Mouse (Mus musculus) mammary gland, adult 2 months (tissue): Measurements from ENCODE around the gene Bend4. TPM values are rescaled to one million over a fixed set of nuclear protein-coding genes. Genes with fewer than 3 reads are reported as not detected.

ENCODE experiments used
- polyA plus RNA-seq: library from polyadenylated mRNA; depleted of rRNA; stranded (reverse); fragments of >200 nt; gene quantifications from 2 replicates; pipeline ENCODE4 v1.2.3, GENCODE M21; 2012; ENCODE audit warnings: low replicate concordance; rRNA removed

The Bend4 gene
- polyA plus RNA-seq = 1.0 and 1.1 TPM in 2 replicates

GRCm38 (mm10) chr5:67427443-67428360 is at the start of gene Bend4:
Gene Bend4, minus strand, starts transcription at chr5:67428310.

Other genes starting within 250 kb of the Bend4 start
- gene Tmem33, start 167.7 kb downstream of the Bend4 start, polyA plus RNA-seq = 123 and 157 TPM in 2 replicates
- gene Slc30a9, start 121.4 kb downstream of the Bend4 start, polyA plus RNA-seq = 19.5 and 31.8 TPM in 2 replicates
- gene Shisa3, start 179.6 kb upstream of the Bend4 start, polyA plus RNA-seq = 5.1 and 9.5 TPM in 2 replicates